Mouse (Mus musculus) G1E (cell line): ENCODE measurements around the gene Abcg5. TPM values are rescaled to one million over a fixed set of nuclear protein-coding genes. Genes with fewer than 3 reads are reported as not detected.

ENCODE experiments used
- ATAC-seq: 2 replicates; pipeline ENCODE4 v1.8.0; 2016; ENCODE audit warnings: mild to moderate bottlenecking; ENCODE audit not compliant: insufficient number of reproducible peaks, poor library complexity, low FRiP score, severe bottlenecking; ENCODE audit errors: extremely low read depth
- DNase-seq: peaks from one replicate; pipeline ENCODE4 v3.0.0; 2012; ENCODE audit warnings: low spot score
- H3K27me3 ChIP-seq: 2 replicates; pipeline ENCODE4 v1.6.1; 2012; ENCODE audit warnings: mild to moderate bottlenecking, low read length, inconsistent platforms; ENCODE audit not compliant: insufficient read depth
- H3K36me3 ChIP-seq: replicated peaks from 2 replicates; pipeline ENCODE3; 2012; ENCODE audit warnings: mild to moderate bottlenecking, inconsistent platforms
- H3K4me1 ChIP-seq: 2 replicates; pipeline ENCODE4 v1.6.1; 2012; ENCODE audit warnings: low read depth, low read length, inconsistent platforms, mixed read lengths; ENCODE audit not compliant: insufficient read depth
- H3K4me3 ChIP-seq: 2 replicates; pipeline ENCODE4 v1.5.1; 2012; ENCODE audit warnings: low read depth, mild to moderate bottlenecking, inconsistent platforms, low read length, moderate library complexity, mixed read lengths
- H3K9me3 ChIP-seq: replicated peaks from 2 replicates; pipeline ENCODE4 v1.6.1; 2012; ENCODE audit warnings: inconsistent platforms
- CTCF ChIP-seq: IDR thresholded peaks from 2 replicates; pipeline ENCODE4 v1.5.1; 2012; ENCODE audit warnings: low read depth, low read length, inconsistent platforms, mixed read lengths
- GATA1 ChIP-seq: IDR thresholded peaks from 2 replicates; pipeline ENCODE4 v1.6.1; 2012; ENCODE audit warnings: borderline replicate concordance, low read length, inconsistent platforms, mixed read lengths
- GATA2 ChIP-seq: IDR thresholded peaks from 2 replicates; pipeline ENCODE4 v1.6.1; 2012; ENCODE audit warnings: low read depth, low read length, inconsistent platforms, borderline replicate concordance
- POLR2AphosphoS5 ChIP-seq: IDR thresholded peaks from 2 replicates; pipeline ENCODE4 v1.6.1; 2012; ENCODE audit warnings: low read depth, low read length, inconsistent platforms; ENCODE audit not compliant: insufficient replicate concordance
- TAL1 ChIP-seq: conservative IDR thresholded peaks from 2 replicates; pipeline ENCODE4 v1.6.1; 2012; ENCODE audit warnings: low read depth, low read length, inconsistent platforms, mixed read lengths
- polyA plus RNA-seq: library from polyadenylated mRNA; stranded (reverse); fragments of >175 nt; gene quantifications from 2 replicates; pipeline ENCODE4 v1.2.3, GENCODE M21; 2012
- total RNA-seq, 2 experiments: library from RNA; stranded (forward) in 1 of 2; stranded (reverse) in 1 of 2; fragments of 200-1000 nt in 1 of 2; fragments of >200 nt in 1 of 2; fragmentation: Nextera tagmentation in 1 of 2; gene quantifications; 2 replicates each; pipeline ENCODE4 v1.2.3; 2014 to 2017

Abcg5 gene
- total and polyA plus RNA-seq, 3 experiments: 0.16 TPM; not detected in 2

DNA sequence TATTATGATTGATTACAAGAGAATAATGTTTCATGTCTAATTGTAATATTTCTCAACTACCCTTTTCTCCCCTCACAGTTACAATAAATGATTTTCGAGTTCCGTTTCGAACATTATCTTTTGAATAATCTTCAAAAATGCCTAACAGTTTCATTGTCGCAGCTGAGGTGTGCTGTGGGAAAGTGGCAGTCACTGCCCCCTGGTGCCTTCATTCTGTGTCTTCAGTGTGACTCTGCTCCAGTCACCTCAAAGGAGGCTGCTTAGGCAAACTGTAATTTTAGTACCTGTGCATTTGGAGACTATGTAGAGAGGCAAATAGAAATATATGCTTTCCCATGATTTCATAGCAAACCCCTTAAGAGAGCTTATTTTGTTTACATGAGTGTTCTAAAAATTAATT, 60.8 kb downstream of the Abcg5 start:
- H3K4me3 ChIP-seq: no peak overlapping the region
- H3K4me1 ChIP-seq: no peaks in the 10 kb centered on the region
- ATAC-seq (no peak), DNase-seq (no peak)
- H3K9me3 ChIP-seq: no peaks in the 10 kb centered on the region
- no peaks in the 10 kb centered on the region for H3K36me3 ChIP-seq
- no peaks in the 10 kb centered on the region for H3K27me3 ChIP-seq
- TF ChIP-seq GATA1: no peak
- TF ChIP-seq TAL1: no peak
- no peak for TF ChIP-seq CTCF
- TF ChIP-seq GATA2: no peak
- TF ChIP-seq POLR2AphosphoS5: no peak

DNA sequence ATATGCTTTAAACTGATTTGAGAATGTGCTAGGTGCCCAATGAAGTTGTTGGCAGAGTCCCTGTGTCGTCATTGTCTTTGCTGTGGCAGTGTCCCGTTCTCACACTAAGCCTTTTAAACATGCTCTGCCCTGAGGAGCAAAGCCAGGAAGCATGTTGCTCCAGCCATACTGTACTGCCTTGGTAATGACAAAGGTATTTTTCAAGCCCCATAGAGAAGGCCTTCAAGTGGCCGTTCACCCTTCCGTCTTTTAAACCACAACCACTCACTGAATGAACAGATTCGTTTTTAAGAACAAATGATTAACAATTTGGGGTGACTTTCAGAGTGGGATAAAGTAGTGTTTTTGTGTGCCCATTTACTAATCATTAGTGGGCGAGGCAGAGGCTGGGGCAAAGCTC, 61.6 kb downstream of the Abcg5 start:
- TF ChIP-seq CTCF (no peak), GATA1 (no peak), TAL1 (no peak), POLR2AphosphoS5 (no peak), GATA2 (no peak)
- no peaks in the 10 kb centered on the region for H3K9me3 ChIP-seq
- H3K36me3 ChIP-seq: no peaks in the 10 kb centered on the region
- H3K4me1 ChIP-seq: no peaks in the 10 kb centered on the region
- DNase-seq: no peak
- no peak overlapping the region for H3K4me3 ChIP-seq
- ATAC-seq: no peak
- H3K27me3 ChIP-seq: no peaks in the 10 kb centered on the region

DNA sequence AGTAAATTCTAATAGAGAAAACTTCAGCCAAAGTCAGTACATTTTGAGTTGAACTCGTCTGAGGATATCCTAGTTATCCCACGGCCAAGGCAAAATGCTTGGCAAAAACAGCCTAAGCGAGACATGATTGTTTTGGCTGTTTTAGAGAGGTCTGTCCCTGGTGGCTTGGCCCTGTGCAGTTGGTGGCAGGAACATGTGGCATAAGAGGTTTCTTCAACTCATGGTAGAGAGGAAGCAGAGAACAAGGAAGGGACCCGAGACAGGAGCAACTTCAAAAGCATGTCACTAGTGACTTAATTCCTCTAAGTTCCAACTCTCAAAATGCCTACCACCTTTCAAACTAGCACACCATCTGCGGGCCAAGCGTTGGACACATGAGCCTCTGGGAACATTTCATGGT, 62.2 kb downstream of the Abcg5 start:
- no peak for ATAC-seq
- H3K4me1 ChIP-seq: no peaks in the 10 kb centered on the region
- H3K9me3 ChIP-seq: no peaks in the 10 kb centered on the region
- TF ChIP-seq CTCF: no peak
- no peak for DNase-seq
- H3K36me3 ChIP-seq: no peaks in the 10 kb centered on the region
- H3K4me3 ChIP-seq: no peak overlapping the region
- no peaks in the 10 kb centered on the region for H3K27me3 ChIP-seq

GRCm38 (mm10) chr17:84620076-84620475, 62.7 kb downstream of the Abcg5 start:
- ATAC-seq: no peak
- no peaks in the 10 kb centered on the region for H3K4me1 ChIP-seq
- no peaks in the 10 kb centered on the region for H3K27me3 ChIP-seq
- H3K4me3 ChIP-seq: no peak overlapping the region
- no peak for DNase-seq
- H3K9me3 ChIP-seq: no peaks in the 10 kb centered on the region
- H3K36me3 ChIP-seq: no peaks in the 10 kb centered on the region
- TF ChIP-seq TAL1 (no peak), GATA1 (no peak), POLR2AphosphoS5 (no peak), GATA2 (no peak), CTCF (no peak)

DNA sequence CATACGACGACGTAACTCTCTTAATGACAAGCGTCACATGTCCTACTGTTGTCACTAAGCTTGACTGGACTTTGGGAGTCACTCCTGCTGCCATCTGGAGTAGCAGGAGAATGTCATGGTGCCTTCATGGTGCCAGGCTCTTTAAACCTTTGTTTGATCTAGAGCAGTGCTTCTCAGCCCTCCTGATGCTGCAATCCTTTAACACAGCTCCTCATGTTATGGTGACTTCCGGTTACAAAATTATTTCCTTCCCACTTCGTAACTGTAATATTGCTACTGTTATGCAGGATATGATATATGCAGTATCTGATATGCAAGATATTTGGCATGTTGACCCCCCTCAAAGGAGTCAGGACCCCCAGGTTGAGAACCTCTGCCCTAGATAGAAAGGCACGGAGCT, 63.7 kb downstream of the Abcg5 start:
- Histone ChIP-seq H3K36me3 (no peaks in the 10 kb centered on the region), H3K27me3 (no peaks in the 10 kb centered on the region), H3K9me3 (peaks cover 4% of the 10 kb centered on the region), H3K4me3 (no peak overlapping the region), H3K4me1 (no peaks in the 10 kb centered on the region)
- no peak for ATAC-seq
- DNase-seq: no peak
- TF ChIP-seq GATA1 (no peak), TAL1 (no peak)

GRCm38 (mm10) chr17:84617953-84618352, 64.9 kb downstream of the Abcg5 start:
- H3K9me3 ChIP-seq: peaks cover 15% of the 10 kb centered on the region
- no peaks in the 10 kb centered on the region for H3K36me3 ChIP-seq
- H3K27me3 ChIP-seq: no peaks in the 10 kb centered on the region
- no peak for DNase-seq
- no peak for ATAC-seq
- no peak for TF ChIP-seq TAL1
- no peak overlapping the region for H3K4me3 ChIP-seq
- H3K4me1 ChIP-seq: no peaks in the 10 kb centered on the region

GRCm38 (mm10) chr17:84616526-84617074, 66.2 kb downstream of the Abcg5 start:
- no peak for ATAC-seq
- no peak for TF ChIP-seq GATA1
- no peak for TF ChIP-seq TAL1
- no peak for TF ChIP-seq POLR2AphosphoS5
- TF ChIP-seq GATA2: no peak
- no peak for TF ChIP-seq CTCF
- no peak for DNase-seq
- Histone ChIP-seq H3K4me1 (no peaks in the 10 kb centered on the region), H3K4me3 (no peak overlapping the region), H3K36me3 (no peaks in the 10 kb centered on the region), H3K27me3 (no peaks in the 10 kb centered on the region), H3K9me3 (peaks cover 15% of the 10 kb centered on the region)
